Mouse (Mus musculus) embryonic fibroblast, embryonic 13.5 days (primary cell): ENCODE data around the gene Olfr429.

Experiments used
- CTCF ChIP-seq: IDR thresholded peaks from 2 replicates; pipeline ENCODE4 v1.5.1; 2011; ENCODE audit warnings: mild to moderate bottlenecking, control low read depth, low read length, moderate library complexity, borderline replicate concordance; ENCODE audit not compliant: insufficient read depth
- POLR2A ChIP-seq: IDR thresholded peaks from 2 replicates; pipeline ENCODE4 v1.6.1; 2011; ENCODE audit warnings: low read depth, mild to moderate bottlenecking, control low read depth, low read length, moderate library complexity

GRCm38 (mm10) chr1:174044431-174044830 lies 39.7 kb upstream of the Olfr429 start:
- TF ChIP-seq CTCF (no peak), POLR2A (no peak)
